Comparison of ENCODE assay signal across 27 mouse cellular contexts in the genomic region with DNA sequence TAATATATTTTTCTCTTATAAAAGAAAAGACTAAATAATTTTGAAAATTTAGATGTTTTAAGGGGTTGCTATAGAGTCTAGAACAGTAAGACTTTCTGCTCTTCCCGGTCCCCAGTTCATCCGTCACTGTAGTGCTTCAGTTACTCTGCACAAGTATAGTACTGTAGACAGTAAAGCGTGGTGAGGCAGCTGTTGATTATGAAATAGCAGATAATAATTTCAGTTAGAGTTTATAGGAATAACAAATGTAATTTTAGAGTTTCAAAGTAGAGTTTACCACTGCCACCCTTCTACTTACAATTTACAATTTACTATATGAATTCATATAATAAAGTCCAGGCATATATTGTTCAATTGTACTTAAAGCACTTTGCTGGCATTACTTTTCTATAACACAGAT.
"Had no signal": no experiment of that assay in that cellular context is flagged by ENCODE, and none has a peak within 500 bp of the region (broad histone marks: within the 10 kb centered on the region; RNA-seq: fewer than 3 reads in every experiment).

No protein-coding gene starts in this region.

- H3K4me3 ChIP-seq: heart, embryonic 10.5 days; heart, embryonic 12.5 days; heart, embryonic 13.5 days; heart, embryonic 15.5 days; hindbrain, embryonic 10.5 days; hindbrain, embryonic 12.5 days; hindbrain, embryonic 13.5 days; hindbrain, embryonic 15.5 days; intestine, embryonic 15.5 days; kidney, embryonic 15.5 days; layer of hippocampus, adult 2 months; left cerebral cortex, adult 2 months had no signal

- H3K9ac ChIP-seq: heart, embryonic 12.5 days; heart, embryonic 13.5 days; heart, embryonic 15.5 days; hindbrain, embryonic 12.5 days; hindbrain, embryonic 13.5 days; hindbrain, embryonic 14.5 days; hindbrain, embryonic 15.5 days; intestine, embryonic 15.5 days; kidney, embryonic 15.5 days had no signal

- H3K27me3 ChIP-seq: heart, embryonic 12.5 days; heart, embryonic 13.5 days; heart, embryonic 15.5 days; hindbrain, embryonic 12.5 days; hindbrain, embryonic 13.5 days; hindbrain, embryonic 15.5 days; intestine, embryonic 15.5 days; kidney, embryonic 15.5 days had no signal

- H3K36me3 ChIP-seq: hindbrain, embryonic 15.5 days; intestine, embryonic 15.5 days had no signal

- DNase-seq: heart, postnatal 10 days; heart, postnatal 14 days; heart, postnatal 36 days; heart, postnatal 4 days; kidney, adult 11 months; kidney, adult 18-20 months; kidney, postnatal 10 days; kidney, postnatal 14 days; kidney, postnatal 25 days; kidney, postnatal 4 days; layer of hippocampus, adult 9-11 months; layer of hippocampus, postnatal 36 days had no signal

- H3K4me1 ChIP-seq: heart, embryonic 10.5 days; heart, embryonic 12.5 days; heart, embryonic 13.5 days; heart, embryonic 15.5 days; hindbrain, embryonic 10.5 days; hindbrain, embryonic 12.5 days; hindbrain, embryonic 13.5 days; hindbrain, embryonic 15.5 days; intestine, embryonic 15.5 days; kidney, embryonic 15.5 days had no signal

- H3K27ac ChIP-seq: heart, embryonic 10.5 days; heart, embryonic 13.5 days; heart, embryonic 15.5 days; hindbrain, embryonic 10.5 days; hindbrain, embryonic 12.5 days; hindbrain, embryonic 13.5 days; hindbrain, embryonic 14.5 days; hindbrain, embryonic 15.5 days; hindbrain, postnatal 0 days; intestine, embryonic 15.5 days; kidney, embryonic 15.5 days; kidney, postnatal 0 days; layer of hippocampus, adult 2 months; left cerebral cortex, adult 2 months had no signal

- H3K9me3 ChIP-seq: heart, embryonic 10.5 days; heart, embryonic 12.5 days; heart, embryonic 13.5 days; heart, embryonic 15.5 days; hindbrain, embryonic 10.5 days; hindbrain, embryonic 12.5 days; hindbrain, embryonic 13.5 days; hindbrain, embryonic 15.5 days; intestine, embryonic 15.5 days; kidney, embryonic 15.5 days had no signal
